In the genomic region with DNA sequence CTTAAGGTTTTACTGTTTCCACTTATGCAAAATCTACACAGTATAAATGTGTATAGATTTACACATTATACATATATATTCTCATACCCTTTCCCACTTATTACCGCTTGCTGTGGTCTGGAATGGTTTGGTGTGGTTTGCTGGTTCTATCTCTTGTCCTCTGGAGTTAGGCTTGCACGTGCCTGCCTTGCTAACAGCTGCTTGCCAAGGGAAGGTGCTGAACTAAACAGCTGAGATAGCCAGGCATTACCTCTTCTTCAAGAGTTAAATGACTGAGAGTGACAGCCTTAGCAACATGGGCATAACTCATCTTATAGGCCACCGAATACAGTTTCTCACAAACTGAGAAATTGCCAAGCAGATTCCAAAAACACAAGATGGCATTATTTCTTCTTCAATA, we compare ENCODE assay signal across 31 mouse cellular contexts.
"Had no signal": no experiment of that assay in that cellular context is flagged by ENCODE, and none has a peak within 500 bp of the region (broad histone marks: within the 10 kb centered on the region; RNA-seq: fewer than 3 reads in every experiment).

No protein-coding gene starts in this region.

- DNase-seq: left cerebral cortex, postnatal 4 days; liver; liver, embryonic 13.5 days; liver, postnatal 0 days; lung, adult 18-20 months; lung, adult 2 months; lung, embryonic 14.5 days; lung, postnatal 10 days; lung, postnatal 14 days; lung, postnatal 36 days; lung, postnatal 4 days; midbrain, embryonic 14.5 days had no signal

- H3K9ac ChIP-seq: limb, embryonic 12.5 days; limb, embryonic 13.5 days; limb, embryonic 15.5 days; liver, embryonic 12.5 days; liver, embryonic 13.5 days; liver, embryonic 14.5 days; liver, embryonic 15.5 days; liver, postnatal 0 days; lung, embryonic 14.5 days; lung, embryonic 15.5 days; midbrain, embryonic 12.5 days; midbrain, embryonic 13.5 days; midbrain, embryonic 15.5 days had no signal

- H3K36me3 ChIP-seq: limb, embryonic 10.5 days; limb, embryonic 12.5 days; limb, embryonic 13.5 days; limb, embryonic 15.5 days; liver, embryonic 12.5 days; liver, embryonic 13.5 days; liver, embryonic 15.5 days; lung, embryonic 15.5 days; midbrain, embryonic 10.5 days; midbrain, embryonic 12.5 days; midbrain, embryonic 13.5 days; midbrain, embryonic 15.5 days had no signal

- H3K4me1 ChIP-seq: liver, embryonic 12.5 days; liver, embryonic 13.5 days; liver, embryonic 15.5 days; lung, embryonic 15.5 days; megakaryocyte, embryonic 14.5 days had no signal

- H3K27ac ChIP-seq: left cerebral cortex, adult 2 months; limb, embryonic 10.5 days; limb, embryonic 13.5 days; limb, embryonic 15.5 days; liver, embryonic 12.5 days; liver, embryonic 13.5 days; liver, embryonic 14.5 days; liver, embryonic 15.5 days; lung, embryonic 15.5 days; macrophage; midbrain, embryonic 10.5 days; midbrain, embryonic 12.5 days; midbrain, embryonic 13.5 days; midbrain, embryonic 15.5 days had no signal

- H3K4me2 ChIP-seq: limb, embryonic 12.5 days; limb, embryonic 13.5 days; limb, embryonic 15.5 days; liver, embryonic 11.5 days; liver, embryonic 12.5 days; liver, embryonic 13.5 days; liver, embryonic 15.5 days; lung, embryonic 14.5 days; lung, embryonic 15.5 days; midbrain, embryonic 11.5 days; midbrain, embryonic 12.5 days; midbrain, embryonic 13.5 days; midbrain, embryonic 15.5 days had no signal

- ATAC-seq: liver, embryonic 12.5 days; liver, postnatal 0 days; lung, postnatal 0 days; midbrain, embryonic 13.5 days; midbrain, embryonic 15.5 days; midbrain, embryonic 16.5 days had no signal

- H3K4me3 ChIP-seq: left cerebral cortex, adult 2 months; limb, embryonic 10.5 days; limb, embryonic 12.5 days; limb, embryonic 13.5 days; limb, embryonic 15.5 days; liver, embryonic 12.5 days; liver, embryonic 13.5 days; liver, embryonic 15.5 days; lung, embryonic 15.5 days; megakaryocyte, embryonic 14.5 days; midbrain, embryonic 10.5 days; midbrain, embryonic 12.5 days; midbrain, embryonic 13.5 days; midbrain, embryonic 15.5 days had no signal

- H3K27me3 ChIP-seq: limb, embryonic 12.5 days; limb, embryonic 13.5 days; limb, embryonic 15.5 days; liver, embryonic 12.5 days; liver, embryonic 13.5 days; liver, embryonic 15.5 days; lung, embryonic 15.5 days; megakaryocyte, embryonic 14.5 days; midbrain, embryonic 15.5 days had no signal

- H3K9me3 ChIP-seq: limb, embryonic 10.5 days; limb, embryonic 12.5 days; limb, embryonic 13.5 days; limb, embryonic 15.5 days; liver, embryonic 12.5 days; liver, embryonic 13.5 days; liver, embryonic 15.5 days; lung, embryonic 15.5 days; megakaryocyte, embryonic 14.5 days; midbrain, embryonic 10.5 days; midbrain, embryonic 12.5 days; midbrain, embryonic 13.5 days; midbrain, embryonic 15.5 days had no signal
